Mouse (Mus musculus) bone marrow macrophage, adult 2 months (primary cell): ENCODE data around the gene Nhsl2.

ENCODE experiments used
- CTCF ChIP-seq: IDR thresholded peaks from 2 replicates; pipeline ENCODE4 v1.5.1; 2012; ENCODE audit warnings: low read depth, mild to moderate bottlenecking, low read length, moderate library complexity
- POLR2A ChIP-seq: IDR thresholded peaks from 2 replicates; pipeline ENCODE4 v1.6.1; 2012; ENCODE audit warnings: mild to moderate bottlenecking, low read depth, low read length, borderline replicate concordance

GRCm38 (mm10) chrX:102094381-102094904 lies 245.3 kb downstream of the Nhsl2 start:
- TF ChIP-seq POLR2A, result no peak
- TF ChIP-seq CTCF, result no peak
